Mouse (Mus musculus) thymus, postnatal 0 days (tissue): ENCODE data around the gene Abl2. TPM values are rescaled to one million over a fixed set of nuclear protein-coding genes. Genes with fewer than 3 reads are reported as not detected.
A peak's percentile ranks its signal among the peaks of the same experiment; 100 is the strongest.

Experiments used
- DNase-seq: peaks from one replicate; pipeline ENCODE4 v3.0.0-alpha.2; 2015; ENCODE audit warnings: low spot score
- polyA plus RNA-seq: library from polyadenylated mRNA; unstranded; fragments of >200 nt; fragmentation: Nextera tagmentation; extraction: Ambion mirVana; gene quantifications from 2 replicates; pipeline ENCODE4 v1.2.1, GENCODE M21; 2015

Abl2 gene
- polyA plus RNA-seq, 1 experiment from 2014 or later, result 3.7 TPM

DNA sequence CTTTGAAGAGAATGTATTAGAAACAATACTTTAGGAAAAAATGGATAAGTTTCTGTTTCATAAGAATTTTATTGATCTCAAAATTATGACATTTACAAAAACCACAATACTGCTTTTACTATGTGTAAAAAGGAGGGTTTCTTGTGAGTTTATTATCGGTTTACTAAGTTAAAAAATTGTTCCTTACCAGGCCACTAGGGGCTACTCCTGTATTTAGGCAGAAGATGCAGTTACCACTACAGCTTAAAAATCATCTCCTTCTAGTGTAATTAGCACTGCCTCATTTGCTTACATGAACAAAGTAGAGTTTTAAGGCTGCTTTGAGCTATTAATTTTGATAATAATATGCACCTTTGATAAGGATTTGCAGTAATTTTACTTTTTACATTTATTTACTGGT, 25.6 kb downstream of the Abl2 start:
- peak; percentile 39 for DNase-seq

DNA sequence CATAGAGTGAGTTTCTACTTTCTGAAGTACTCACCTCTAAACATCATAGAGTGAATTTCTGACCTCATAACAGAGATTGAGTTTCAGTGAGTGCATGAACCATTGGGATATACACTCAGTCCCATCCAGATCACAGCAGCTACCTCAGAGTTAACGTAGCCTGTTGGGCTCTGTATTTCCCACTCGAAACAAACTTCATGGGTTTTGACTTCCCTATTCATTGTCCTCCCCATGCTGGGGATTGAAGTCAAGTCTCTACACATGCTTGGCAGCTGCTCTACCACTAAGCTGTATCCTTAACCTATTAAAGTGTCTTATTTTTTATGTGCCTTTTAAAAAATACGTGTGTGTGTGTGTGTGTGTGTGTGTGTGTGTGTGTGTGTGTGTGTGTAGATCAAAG, 26.9 kb downstream of the Abl2 start:
- DNase-seq, result no peak

DNA sequence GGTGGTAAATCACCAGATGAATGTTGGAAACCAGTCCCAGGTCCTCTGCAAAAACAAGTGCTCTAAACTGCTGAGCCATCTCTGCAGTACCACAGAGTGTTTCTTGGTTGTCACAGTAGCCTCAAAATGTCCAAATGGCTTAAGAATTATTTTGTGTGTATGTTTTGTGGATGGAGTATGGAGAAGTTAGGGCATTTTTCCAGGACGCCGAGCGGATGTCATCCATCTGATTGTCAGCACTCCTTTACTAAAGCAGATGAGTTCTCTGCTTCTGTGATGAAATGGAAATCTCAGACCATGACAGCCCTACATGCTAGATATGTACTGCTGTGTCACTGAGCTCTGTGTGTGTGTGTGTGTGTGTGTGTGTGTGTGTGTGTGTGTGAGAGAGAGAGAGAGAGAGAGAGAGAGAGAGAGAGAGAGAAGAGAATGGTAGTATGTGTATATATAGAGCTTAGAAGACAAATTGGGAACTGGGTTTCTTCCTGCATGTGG, 31.3 kb downstream of the Abl2 start:
- DNase-seq, result no peak

DNA sequence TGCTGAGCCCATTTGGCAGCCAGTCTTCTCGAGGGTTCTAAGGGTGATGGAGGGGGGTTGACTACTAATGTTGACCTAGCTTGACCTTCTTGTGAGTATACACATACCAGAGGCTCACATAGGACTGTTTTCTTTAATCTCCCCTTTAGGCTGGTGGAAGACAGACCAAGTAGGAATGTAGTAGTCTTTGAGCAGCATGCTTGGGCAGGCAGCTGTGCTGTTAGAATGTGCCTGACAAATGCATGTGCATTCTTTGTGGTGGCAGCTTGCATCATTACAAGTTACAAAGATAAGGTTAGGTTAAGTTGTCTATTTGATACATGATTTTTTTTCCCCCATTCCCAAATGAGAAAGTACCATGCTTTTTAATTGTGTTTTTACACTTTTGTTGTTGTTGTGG, 31.8 kb downstream of the Abl2 start:
- DNase-seq, result no peak

DNA sequence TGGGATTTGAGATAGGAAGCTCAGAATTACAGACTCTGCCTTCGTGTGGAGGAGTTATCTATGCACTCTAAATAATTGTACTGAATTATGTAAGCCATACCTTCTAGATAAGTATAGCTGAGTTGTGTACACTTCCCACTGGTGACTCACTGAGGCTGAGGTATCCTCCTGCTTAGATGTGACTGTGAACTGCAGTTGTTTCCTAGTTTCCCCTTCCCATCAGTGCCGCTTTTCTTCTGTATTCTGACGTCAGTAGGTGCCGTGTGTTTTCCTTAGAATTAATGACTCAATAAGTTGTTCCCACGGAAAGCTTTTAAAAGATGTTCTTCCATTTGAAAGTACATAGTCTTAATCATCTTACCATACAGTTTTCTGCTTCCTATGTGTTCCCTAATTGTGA, 34.7 kb downstream of the Abl2 start:
- DNase-seq, result no peak

DNA sequence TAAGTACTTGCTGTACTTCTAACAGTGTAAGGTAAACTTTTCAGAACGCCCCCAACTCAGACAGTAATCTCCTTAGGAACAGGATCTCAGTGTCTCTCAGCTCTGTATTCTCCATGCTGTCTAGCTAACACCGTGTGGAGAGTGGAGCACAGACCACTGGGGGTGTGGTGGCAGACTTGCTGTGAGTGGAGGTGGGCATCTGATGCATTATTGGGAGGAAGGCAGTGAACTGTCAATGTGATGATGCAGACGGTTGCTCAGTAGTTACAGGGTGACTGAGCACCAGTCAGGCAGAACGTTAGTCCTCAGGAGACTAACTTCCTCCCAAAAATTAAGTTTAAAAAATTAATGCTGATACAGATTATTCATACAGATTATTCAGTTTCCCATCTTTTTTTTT, 38.5 kb downstream of the Abl2 start:
- no peak for DNase-seq

DNA sequence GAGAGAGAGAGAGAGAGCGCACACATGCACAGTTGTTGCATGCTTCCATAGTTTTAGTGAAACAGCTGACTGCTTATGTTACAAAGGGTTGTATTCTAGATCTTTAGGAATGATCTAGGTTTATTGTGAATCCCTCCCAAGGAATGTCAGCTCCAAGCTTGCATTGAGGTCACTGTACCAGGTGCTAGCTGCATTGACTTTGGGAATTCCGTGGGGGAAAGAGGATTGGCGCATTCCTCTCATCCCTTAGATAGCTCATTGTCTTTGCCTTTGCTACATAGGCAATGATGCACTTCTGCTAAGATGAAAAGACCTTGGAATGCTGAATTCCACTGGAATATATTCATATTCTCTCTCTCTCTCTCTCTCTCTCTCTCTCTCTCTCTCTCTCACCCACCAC, 44.0 kb downstream of the Abl2 start:
- DNase-seq, result no peak

DNA sequence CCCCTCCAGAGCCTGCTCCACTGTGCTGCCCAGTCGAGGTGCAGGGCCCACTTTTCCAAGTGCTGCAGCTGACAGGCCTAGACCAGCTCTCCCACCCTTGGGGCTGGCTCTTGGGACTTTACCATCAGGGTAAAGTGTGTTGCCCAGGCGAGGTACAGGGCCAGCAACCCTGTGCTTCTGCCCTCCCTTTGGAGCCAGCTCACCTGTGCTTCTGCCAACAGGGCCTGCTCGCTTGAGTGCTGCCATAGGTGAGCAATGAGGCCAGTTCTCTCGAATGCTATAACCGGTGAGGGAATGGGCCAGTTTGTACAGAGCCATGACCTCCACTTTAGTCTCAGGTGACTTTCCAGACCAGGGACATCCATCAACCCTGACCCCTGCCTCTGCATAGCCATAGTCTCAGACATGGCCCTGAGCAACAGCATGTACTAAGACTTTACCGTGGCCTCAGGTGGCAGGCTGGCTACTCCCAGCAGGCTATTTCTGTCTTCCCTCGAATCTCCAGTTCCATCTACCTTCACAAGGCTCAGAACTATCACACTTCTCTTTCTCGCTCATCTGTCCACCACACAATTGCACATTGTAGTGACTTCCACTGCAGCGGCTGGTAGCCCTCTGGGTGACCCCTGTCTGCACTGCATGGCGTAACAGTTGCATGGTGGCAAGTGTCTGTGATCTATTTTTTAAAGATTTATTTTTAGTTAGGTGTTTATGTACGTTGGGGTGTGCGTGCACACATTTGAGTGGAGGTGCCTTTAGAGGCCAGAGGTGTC, 46.7 kb downstream of the Abl2 start:
- no peak for DNase-seq

DNA sequence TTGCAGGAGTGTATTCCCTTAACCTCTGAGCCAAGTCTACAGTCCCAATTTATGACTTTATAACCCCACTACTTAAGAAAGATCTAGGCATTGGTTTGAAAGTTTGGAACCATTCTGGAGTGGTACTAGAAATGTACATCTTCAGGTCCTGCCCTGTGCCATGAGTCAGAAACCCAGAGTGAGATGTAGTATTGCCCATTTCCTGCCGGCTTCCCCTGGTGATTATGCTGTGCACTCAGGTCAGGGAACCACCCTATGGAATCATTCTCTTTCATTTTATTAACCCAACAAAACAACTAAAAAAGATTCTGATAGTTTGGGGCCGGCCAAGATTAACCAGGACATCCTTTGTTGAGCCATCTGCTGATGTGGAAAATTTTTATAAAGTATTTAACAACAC, 47.4 kb downstream of the Abl2 start:
- no peak for DNase-seq

DNA sequence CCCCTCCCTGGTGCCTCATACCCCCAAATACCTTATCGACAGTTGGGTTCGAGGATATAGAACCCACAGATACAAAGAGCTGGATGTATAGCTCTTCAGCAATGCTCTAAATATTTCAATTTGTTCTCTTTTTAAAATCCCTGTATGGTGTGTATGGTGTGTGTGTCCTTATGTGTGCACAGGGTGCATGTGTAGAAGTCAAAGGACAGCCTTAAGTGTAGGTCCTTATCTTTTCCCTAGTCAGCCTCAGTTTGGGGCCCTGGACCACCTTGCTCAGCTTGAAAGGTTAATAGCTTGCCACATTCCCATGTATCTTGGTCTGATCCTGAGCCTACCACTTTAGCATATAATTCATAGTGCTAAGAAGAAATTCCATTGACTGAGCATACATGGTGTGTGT, 49.9 kb downstream of the Abl2 start:
- no peak for DNase-seq

DNA sequence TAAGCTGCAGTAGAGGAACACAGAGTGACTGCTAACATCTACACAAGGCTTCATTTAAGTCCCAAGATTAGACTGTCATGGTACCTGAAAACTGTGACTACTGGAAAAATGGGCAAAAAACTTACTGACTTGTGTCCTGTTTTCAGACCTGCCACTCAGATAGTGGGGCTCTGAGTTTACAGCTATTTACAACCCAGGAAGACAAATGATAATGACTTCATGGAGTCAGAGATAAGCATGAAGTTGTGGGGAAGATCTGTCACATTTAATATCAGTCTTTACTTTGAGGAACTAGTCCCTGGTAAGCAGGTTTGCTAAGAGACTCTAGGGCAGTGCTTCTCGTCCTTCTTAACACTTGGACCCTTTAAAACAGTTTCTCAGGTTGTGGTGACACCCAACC, 51.7 kb downstream of the Abl2 start:
- DNase-seq, result no peak

DNA sequence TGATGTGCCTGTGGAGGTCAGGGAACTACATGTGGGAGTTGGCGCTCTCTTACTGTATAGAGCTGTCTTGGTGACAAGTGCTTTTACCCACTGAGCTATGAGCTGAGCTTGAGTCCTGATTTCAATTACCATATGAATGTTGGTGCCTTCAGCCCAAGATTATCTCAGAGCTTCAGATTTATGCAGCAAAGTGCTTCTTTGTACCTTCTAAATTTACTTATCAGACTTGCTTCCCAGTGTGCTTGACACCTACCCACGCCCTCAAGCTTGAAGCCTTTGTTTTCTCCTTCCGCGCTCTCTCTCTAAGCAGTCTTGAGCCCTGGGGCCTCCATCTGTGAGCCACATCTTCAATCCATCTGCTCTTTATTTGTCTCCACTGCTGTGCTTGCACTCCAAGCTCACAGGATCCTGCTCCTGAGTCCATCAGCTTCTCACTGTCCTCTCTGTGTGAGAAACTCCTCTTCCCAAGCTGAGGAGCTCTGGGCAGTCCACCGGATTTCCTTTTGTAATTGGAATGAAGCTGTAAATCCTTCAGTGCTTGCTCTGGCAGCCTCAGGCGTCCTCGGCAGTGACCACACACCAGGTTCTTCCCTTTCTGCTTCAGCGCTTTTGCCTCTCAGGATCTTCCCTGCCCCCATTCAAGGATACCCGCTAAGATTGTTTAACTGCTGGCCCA, 55.4 kb downstream of the Abl2 start:
- no peak for DNase-seq

DNA sequence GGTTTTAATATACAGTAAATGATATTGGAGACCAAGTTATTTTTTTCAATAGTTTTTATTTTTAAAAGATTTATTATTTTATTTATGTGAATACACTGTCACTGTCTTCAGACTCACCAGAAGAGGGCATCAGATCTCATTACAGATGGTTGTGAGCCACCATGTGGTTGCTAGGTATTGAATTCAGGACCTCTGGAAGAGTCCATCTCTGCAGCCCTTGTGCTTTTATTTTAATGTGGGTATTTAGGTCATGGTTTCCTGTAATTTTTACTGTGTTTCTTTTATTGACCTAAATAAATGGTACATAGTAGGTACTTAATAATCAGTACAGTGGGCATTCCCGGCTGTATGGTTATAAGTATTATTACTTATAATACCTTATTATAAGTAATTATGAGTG, 56.1 kb downstream of the Abl2 start:
- DNase-seq, result no peak

DNA sequence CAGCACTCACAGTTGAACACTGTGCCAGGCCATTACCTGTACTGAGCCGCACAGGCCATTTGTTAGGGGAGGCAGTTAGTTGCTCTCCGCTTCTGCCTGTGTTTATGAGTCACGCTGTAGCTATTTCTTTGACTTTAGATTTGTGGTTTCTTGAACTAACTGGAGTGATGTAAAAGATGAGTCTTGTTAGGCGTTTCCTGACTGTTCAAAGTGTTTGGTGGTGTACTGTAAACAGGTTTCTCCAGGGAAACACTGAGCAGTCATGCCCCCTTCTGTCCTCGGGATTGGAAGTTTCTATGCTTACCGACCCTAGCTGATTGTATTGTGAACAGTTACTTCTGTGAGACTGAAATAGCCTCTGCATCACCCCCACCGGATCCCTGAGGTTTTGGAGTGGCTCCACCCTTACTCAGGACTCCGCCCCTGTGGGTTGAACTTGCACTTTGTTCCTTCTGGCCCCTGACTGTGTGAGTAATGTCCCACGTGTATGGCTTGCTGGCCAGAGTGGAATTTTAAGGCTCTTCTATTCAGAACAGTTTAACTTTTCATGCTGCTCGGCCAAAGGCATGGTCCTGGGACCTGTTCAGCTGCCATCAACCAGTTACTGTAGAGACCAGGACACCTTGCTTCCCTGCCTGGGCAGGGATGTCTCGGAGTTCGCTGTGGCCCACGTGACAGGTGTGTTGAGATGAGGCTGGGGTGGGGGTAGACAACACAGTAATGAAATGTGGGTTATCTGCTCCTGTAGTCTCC, 57.0 kb downstream of the Abl2 start:
- DNase-seq, result peak; percentile 84

DNA sequence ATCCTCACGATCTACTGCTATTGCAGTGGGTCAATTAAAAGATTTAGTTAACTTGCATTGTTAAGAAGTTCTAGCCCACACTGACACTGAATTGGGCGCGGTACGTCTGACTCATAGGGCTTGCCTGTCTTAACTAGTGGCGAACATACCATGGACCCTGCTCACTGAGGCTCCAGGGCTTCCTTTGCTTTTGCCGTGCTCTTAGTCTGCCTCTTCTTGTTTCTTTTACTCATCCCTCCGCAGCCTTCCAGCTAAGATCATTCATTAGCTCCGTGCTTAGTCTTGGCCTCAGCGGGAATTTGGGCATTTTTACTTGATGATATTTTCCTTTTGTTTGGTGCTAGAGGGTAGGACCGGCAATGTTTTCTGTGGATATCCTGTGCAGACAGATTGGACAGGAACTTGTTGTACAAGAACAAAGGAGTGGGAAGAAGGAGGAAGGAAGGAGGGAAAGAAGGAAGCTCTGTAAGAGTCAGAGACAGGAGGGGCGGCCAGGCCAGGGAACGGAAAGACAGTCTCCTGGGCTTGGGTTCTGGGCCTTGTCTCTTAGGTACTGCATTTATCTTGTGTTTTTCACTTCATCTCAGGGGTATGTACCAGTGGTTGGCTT, 58.5 kb downstream of the Abl2 start:
- DNase-seq, result no peak

DNA sequence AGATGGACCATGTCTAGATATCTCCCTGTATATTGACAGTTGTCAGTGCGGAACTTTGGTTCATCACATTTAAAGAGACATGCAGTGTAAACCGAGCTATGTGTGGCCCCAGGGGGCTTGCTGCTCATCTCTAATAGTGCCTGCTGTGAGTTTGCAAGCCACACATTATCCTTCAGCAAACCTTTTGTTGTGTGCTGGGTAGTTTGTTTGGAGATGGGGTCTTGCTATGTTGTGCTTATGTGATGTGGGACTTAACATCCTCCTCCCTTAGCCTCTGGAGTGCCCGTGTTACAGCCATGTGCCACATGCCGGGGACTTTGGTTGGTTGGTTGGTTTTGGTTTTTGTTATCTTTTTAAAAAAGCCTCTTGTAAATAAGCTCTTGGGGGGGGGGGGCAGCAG, 59.2 kb downstream of the Abl2 start:
- DNase-seq, result no peak

DNA sequence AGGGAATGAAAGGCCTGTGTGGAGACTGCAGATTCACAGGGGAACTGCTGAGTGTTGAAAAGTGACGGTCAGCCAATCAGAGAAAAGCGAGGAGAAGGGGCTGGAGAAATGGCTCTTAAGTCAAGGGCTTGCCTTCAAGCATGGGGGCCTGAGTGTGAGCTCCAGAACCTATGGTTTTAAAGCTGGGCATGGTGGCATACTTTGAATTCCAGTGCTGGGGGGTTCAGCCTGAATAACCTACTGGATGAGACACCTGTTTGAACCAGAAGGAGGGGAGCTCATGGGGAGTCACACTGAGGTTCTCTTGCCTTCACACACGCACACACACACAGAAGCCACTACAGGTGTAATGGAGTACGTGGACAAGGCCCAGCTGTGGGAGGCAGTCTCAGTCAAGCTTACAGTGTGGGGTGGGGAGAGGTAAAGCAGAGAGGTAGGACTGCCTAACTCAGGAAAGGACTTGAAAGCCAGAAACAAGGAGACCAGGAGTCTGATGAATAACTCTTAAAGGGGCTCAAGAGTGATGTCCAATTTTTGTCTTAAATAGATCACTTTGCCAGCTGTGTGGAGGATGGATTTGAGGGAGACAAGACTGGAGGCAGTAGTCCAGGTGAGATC, 61.8 kb downstream of the Abl2 start:
- no peak for DNase-seq

DNA sequence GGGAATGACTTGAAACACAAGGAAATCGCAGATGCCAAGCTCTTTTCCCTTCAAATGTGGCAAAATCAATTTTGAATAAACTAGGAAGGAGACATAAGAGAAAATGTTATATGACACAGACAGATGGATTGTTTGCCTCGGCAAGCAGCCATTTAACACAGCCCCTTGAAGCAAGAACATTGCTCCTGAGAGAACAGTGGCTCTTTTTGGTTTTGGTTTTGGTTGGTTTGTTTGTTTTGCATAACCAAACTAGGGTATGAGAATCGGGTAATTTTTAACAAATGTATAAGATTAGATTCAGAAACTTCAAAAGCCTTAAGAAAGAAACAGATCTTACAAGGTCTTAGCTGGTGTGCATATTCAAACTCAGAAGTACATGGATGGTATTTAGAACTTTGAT, 62.4 kb downstream of the Abl2 start:
- DNase-seq, result no peak

DNA sequence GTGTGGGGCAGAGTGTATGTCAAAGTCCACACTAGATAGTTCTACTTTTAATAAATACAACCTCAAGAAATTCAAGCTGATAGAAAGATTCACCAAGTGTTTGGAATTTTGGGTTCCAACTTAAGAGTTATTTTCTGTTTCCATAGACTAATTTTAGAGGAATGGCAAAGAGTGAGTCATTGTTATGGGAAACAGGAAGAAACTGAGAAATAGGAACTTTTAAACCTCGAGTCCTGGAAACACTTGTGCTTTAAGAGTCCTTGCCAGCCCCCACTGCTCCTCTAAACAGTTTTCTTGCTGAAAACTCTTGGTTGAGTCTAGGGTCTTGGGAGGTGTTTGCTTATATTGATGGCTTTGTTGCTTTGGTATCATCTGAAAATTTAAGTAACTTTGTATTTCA, 65.6 kb downstream of the Abl2 start:
- DNase-seq, result no peak

DNA sequence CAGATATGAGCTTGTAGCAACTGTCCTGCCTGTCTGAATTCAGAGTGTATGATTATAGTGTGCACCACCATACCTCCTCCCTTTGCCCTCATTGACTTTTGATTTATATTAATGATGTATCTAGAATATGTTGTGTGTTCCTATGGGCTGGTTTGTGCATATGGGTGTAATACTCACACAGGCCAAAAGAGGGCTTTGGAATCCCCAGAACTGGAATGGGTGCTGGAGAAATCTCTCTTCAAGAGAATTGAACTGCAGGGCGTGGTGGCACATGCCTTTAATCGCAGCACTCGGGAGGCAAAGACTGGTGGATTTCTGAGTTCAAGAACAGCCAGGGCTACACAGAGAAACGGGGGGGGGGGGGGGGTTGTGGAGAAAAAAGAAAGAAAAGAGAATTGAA, 68.1 kb downstream of the Abl2 start:
- no peak for DNase-seq

DNA sequence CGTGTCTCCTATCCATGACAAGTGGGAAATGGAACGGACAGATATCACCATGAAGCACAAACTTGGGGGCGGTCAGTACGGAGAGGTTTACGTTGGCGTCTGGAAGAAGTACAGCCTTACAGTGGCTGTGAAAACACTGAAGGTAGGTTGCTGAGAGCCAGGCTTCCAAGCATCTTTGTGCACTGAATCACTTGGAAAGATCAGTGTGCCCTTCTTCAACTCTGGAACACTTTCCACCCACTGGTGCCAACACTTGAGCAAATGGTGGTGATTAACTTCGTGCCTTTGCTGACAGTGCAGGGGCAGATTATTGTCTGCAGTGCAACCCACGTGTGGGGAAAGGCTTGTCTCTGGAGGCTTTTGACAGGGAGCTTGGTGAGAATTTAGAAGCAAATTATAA, 71.4 kb downstream of the Abl2 start:
- no peak for DNase-seq

DNA sequence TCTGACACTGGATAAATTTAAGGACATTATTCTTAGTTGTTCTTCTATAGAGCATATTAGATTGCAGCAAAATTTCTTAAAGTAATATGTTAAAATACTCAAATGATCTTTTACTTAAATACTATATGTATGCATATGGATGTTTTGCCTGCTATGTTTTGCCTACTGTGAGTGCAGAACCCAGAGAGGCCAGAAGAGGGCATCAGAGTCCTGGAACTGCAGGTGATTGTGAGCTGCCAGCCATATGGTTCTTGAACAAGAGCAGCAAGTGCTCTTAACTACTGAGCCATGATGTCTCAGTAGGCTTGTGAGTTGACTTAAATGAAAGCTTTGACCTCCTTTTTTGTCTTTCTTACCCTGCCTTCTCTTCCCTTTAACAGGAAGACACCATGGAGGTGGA, 72.4 kb downstream of the Abl2 start:
- peak; percentile 27 for DNase-seq
